Mouse (Mus musculus) cerebellum, adult 11 months (tissue): ENCODE results near the gene Fkbp8.
"Not testable (repeated sequence)": the region's sequence is repeated elsewhere in the genome, so short reads cannot be mapped to it uniquely, and the experiment has no call there.

Experiments
- DNase-seq: peaks from one replicate; pipeline ENCODE4 v3.0.0; 2022

Gene Fkbp8

DNA sequence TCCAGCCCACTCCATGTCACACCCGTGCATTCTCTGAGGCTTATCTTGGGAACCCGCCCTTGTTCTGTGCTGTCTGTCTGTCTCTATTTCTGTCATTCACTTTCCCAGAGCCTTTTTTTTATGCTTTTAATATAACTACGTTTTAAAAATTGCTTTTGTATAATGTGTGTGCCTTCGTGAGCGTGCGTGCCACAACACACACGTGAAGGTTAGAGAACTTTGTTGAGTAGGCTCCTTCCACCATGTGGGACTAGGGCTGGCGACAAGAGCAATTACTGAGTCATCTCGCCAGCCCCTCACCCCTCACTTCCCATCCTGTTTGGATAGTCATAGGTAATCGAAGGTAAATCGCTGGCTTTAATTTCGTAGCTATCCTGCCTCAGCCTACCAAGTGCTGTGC lies 25.0 kb upstream of the Fkbp8 start:
- DNase-seq = no peak

- peak; percentile 74 for DNase-seq
Measured at GRCm38 (mm10) chr8:70503062-70503750, 24.3 kb upstream of the Fkbp8 start.

GRCm38 (mm10) chr8:70504291-70504716 lies 23.2 kb upstream of the Fkbp8 start:
- no peak for DNase-seq

GRCm38 (mm10) chr8:70504851-70505250 lies 22.7 kb upstream of the Fkbp8 start:
- DNase-seq = peak; percentile 80

DNA sequence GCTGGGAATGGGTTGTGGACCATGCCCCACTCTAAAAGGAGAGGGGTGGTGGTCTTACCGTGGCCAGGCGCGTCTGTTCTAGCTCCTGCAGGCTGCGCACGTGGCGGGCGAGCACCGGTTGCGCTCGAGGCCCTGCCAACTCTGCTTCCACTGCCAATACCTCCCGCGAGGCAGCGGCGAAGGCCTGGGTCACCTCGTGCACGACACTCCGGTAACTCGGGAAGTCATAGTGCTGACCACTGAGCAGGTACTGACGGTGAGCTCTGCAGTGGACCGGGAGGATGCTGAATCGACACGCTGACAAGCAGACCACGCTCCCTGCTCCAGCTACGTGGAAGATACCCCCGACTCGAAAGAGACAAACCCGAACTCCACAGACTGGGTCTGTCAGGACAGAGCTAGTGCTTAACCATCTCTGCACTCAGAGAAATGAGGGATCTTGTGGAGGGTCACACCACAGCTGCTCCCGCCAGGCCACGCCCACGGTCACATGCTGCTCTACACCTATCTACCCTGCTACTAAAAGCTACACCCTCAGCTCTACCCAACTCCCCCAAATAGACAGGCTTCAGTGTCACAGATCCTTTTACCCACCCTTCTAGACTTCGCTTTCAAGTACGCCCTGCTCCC lies 21.7 kb upstream of the Fkbp8 start:
- DNase-seq = no peak

DNA sequence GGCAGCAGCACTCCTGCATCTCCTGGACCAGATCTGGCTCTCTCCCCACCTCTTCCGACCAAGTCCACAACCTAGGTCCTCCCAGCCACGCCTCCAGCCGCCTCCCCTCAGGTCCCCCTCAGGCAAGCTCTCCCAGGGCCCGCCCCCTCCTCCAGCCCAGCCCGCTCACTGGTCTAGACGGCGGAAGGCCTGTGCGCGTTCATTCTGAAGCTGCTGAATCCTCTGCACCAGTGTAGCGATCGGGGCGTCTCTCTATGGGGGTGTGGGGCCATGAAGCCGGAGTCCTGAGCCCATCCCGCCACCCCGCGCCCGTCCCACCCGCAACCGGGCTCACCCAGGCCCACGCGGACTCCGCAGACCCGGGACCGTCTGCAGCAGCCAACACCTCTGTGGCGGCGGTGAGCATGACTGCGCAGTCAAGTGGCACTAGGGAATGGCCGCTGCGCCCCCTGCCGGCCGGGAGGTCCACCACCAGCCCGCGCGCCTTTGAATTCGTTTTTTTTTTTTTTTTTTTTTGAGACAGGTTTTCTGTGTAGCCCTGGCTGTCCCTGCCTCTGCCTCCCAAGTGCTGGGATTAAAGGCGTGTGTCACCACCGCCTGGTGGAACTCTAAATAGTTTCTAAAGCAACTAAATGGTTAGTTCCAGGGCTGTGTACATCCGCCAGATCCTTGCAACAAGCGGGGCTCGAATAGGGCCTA lies 21.0 kb upstream of the Fkbp8 start, which contains the start of gene Rex1bd:
Gene Rex1bd, minus strand, starts transcription at position 425 of the 699 bp plus-strand sequence.
- DNase-seq = peak; percentile 91

GRCm38 (mm10) chr8:70507027-70507393 lies 20.5 kb upstream of the Fkbp8 start:
- DNase-seq = no peak

DNA sequence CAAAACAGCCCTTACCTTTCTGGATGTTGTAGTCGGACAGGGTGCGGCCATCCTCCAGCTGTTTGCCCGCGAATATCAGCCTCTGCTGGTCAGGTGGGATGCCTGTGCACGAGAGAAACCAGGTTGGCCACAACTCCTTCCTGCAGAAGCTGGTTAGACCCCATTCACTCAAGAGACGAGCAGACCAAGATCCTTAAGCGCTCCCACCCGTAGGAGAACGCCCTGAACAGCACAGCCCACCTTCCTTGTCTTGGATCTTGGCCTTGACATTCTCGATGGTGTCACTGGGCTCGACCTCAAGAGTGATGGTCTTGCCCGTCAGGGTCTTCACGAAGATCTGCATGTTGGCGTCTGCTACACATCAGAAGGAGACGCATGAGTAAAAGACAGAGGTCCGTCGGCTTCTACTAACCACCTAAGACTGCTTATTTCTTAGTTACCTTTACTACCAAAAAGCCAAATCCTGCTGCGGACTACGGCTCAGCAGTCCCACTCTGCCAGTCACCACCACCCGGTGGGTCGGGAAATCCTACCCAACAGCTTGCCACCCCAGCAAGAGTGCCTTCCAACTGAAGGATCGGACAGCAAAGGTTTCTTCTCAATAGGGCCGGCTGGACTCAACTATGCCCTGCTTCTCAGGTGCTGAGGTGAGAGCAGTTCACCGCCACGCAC lies 18.1 kb upstream of the Fkbp8 start:
- no peak for DNase-seq

- DNase-seq = peak; percentile 98
Measured at GRCm38 (mm10) chr8:70510228-70510915, 17.2 kb upstream of the Fkbp8 start, which contains the start of gene Uba52. Uba52 (minus strand) TSS chr8:70510801.

- DNase-seq = not testable (repeated sequence)
Measured at GRCm38 (mm10) chr8:70511174-70511573, 16.4 kb upstream of the Fkbp8 start.

GRCm38 (mm10) chr8:70511770-70512169 lies 15.8 kb upstream of the Fkbp8 start:
- no peak for DNase-seq

GRCm38 (mm10) chr8:70512253-70512903 lies 15.1 kb upstream of the Fkbp8 start:
- DNase-seq = no peak

- no peak for DNase-seq
Measured at GRCm38 (mm10) chr8:70513441-70513840, 14.1 kb upstream of the Fkbp8 start.

GRCm38 (mm10) chr8:70517940-70518643 lies 9.4 kb upstream of the Fkbp8 start:
- no peak for DNase-seq

DNA sequence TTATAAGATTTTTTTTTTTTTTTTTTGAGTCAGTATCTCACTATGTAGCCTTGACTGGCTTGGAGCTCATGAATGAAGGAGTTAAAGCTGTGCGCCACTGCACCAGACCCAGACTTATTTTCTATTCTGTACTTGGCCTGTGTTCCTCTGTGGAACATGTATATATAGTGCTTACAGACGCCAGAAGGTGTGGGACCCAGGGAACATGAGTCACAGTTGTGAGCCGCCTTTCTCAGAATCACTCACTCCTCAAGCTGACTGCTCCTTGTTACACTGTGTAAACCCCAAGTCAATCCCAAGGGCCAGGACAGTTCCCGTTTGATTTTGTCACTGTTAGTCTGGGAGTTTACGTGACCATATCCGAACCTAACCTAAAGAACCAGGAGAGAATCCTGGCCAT lies 8.5 kb upstream of the Fkbp8 start:
- no peak for DNase-seq

- DNase-seq = no peak
Measured at GRCm38 (mm10) chr8:70519606-70520005, 7.9 kb upstream of the Fkbp8 start.

- DNase-seq = peak; percentile 95
Measured at GRCm38 (mm10) chr8:70522592-70523403, 4.7 kb upstream of the Fkbp8 start.

- no peak for DNase-seq
Measured at GRCm38 (mm10) chr8:70527111-70527511, 413 bp upstream of the Fkbp8 start.

- no peak for DNase-seq
Measured at GRCm38 (mm10) chr8:70528182-70528797, 766 bp downstream of the Fkbp8 start.

GRCm38 (mm10) chr8:70529299-70529698 lies 1.8 kb downstream of the Fkbp8 start:
- DNase-seq = no peak
